Mouse (Mus musculus) forebrain, embryonic 11.5 days (tissue): ENCODE data around the gene Zfp428. TPM values are rescaled to one million over a fixed set of nuclear protein-coding genes. Genes with fewer than 3 reads are reported as not detected.
"Not testable (repeated sequence)": the region's sequence is repeated elsewhere in the genome, so short reads cannot be mapped to it uniquely, and the experiment has no call there.

ENCODE experiments used
- ATAC-seq: fragments of 200-750 bp; cut with Nextera tagmentation; replicated peaks from 2 replicates; pipeline ENCODE4 v1.8.0; 2017; ENCODE audit warnings: moderate TSS enrichment; ENCODE audit not compliant: low FRiP score
- DNase-seq: peaks from one replicate; pipeline ENCODE4 v3.0.0-alpha.2; 2017; ENCODE audit warnings: low spot score
- H3K27ac ChIP-seq: fragments of 300-500 bp; sonication (generic); 2 replicates; pipeline ENCODE4 v1.5.1; 2014; ENCODE audit warnings: low read depth, low read length
- H3K27me3 ChIP-seq: fragments of 300-500 bp; sonication (generic); 2 replicates; pipeline ENCODE4 v1.6.1; 2014; ENCODE audit warnings: mild to moderate bottlenecking, low read length, mixed read lengths; ENCODE audit not compliant: control insufficient read depth, insufficient read depth
- H3K36me3 ChIP-seq: fragments of 300-500 bp; sonication (generic); 2 replicates; pipeline ENCODE4 v1.6.1; 2014; ENCODE audit warnings: mild to moderate bottlenecking, low read length, moderate library complexity, mixed read lengths; ENCODE audit not compliant: control insufficient read depth, insufficient read depth
- H3K4me1 ChIP-seq: fragments of 300-500 bp; sonication (generic); replicated peaks from 2 replicates; pipeline ENCODE4 v1.6.1; 2014; ENCODE audit warnings: low read length, mixed read lengths; ENCODE audit not compliant: control insufficient read depth, insufficient read depth
- H3K4me2 ChIP-seq: fragments of 300-500 bp; sonication (generic); 2 replicates; pipeline ENCODE4 v1.6.1; 2014; ENCODE audit warnings: low read depth, mild to moderate bottlenecking, low read length, moderate library complexity, mixed read lengths; ENCODE audit not compliant: severe bottlenecking
- H3K4me3 ChIP-seq: fragments of 300-500 bp; sonication (generic); 2 replicates; pipeline ENCODE4 v1.5.1; 2014; ENCODE audit warnings: low read depth, low read length
- H3K9ac ChIP-seq: fragments of 300-500 bp; sonication (generic); 2 replicates; pipeline ENCODE4 v1.6.1; 2014; ENCODE audit warnings: low read length
- H3K9me3 ChIP-seq: fragments of 300-500 bp; sonication (generic); 2 replicates; pipeline ENCODE4 v1.6.1; 2016; ENCODE audit warnings: low read length, mixed read lengths; ENCODE audit not compliant: control insufficient read depth
- WGBS: fragments of 180-500 bp; shearing (Covaris S2); extraction: QIAGEN DNeasy Blood & Tissue Kit; methylation state at CpG from one replicate; pipeline ENCODE4 v1.1.7; 2014; 5-methylcytosine and 5-hydroxymethylcytosine counted together
- polyA plus RNA-seq: library from polyadenylated mRNA; unstranded; fragments of >200 nt; fragmentation: Nextera tagmentation; extraction: Ambion mirVana; gene quantifications from 2 replicates; pipeline ENCODE4 v1.2.1, GENCODE M21; 2014

The Zfp428 gene
- polyA plus RNA-seq, 1 experiment from 2014 or later = 109 TPM

DNA sequence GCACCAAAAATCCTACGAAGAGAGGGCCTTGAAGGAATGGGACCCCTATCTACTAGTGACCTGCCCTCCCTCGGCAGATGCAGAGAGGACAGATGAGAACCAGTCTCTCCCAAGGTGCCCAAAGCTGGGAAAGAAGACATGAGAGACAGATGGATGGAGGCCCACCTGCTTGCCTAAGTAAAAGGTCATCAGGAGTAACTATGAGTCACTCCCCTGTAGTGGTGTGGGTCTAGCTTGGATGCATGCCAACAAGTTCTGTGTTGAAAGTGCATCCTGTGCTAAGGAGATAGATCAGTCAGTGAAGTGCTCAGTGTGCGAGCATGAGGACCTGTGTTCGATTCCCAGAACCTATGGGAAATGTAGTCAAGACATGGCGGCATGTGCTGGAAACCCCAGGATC lies 27.9 kb upstream of the Zfp428 start:
- no peak overlapping the region for H3K4me3 ChIP-seq
- H3K4me2 ChIP-seq = no peak overlapping the region
- ATAC-seq (no peak), DNase-seq (no peak)
- WGBS = 90% methylated on average over 5 of the region's 5 CpGs
- H3K4me1 ChIP-seq = peaks cover 8% of the 10 kb centered on the region; the same call in 1 of the 2 replicates
- no peaks in the 10 kb centered on the region for H3K36me3 ChIP-seq
- no peak overlapping the region for H3K9ac ChIP-seq
- no peak overlapping the region for H3K27ac ChIP-seq
- H3K9me3 ChIP-seq = no peaks in the 10 kb centered on the region
- no peaks in the 10 kb centered on the region; the same call in 1 of the 2 replicates for H3K27me3 ChIP-seq

- no peak for DNase-seq
- Histone ChIP-seq H3K27ac (no peak overlapping the region), H3K27me3 (no peaks in the 10 kb centered on the region; the same call in 1 of the 2 replicates)
These were observed 27.1 kb upstream of the Zfp428 start for GRCm38 (mm10) chr7:24479685-24480084.

GRCm38 (mm10) chr7:24480121-24480941 lies 26.5 kb upstream of the Zfp428 start:
- H3K4me1 ChIP-seq = peaks cover 8% of the 10 kb centered on the region; the same call in 1 of the 2 replicates
- H3K4me3 ChIP-seq = no peak overlapping the region
- WGBS = 62% methylated on average over 18 of the region's 18 CpGs
- DNase-seq = no peak
- H3K9ac ChIP-seq = no peak overlapping the region
- no peak for ATAC-seq
- H3K36me3 ChIP-seq = no peaks in the 10 kb centered on the region
- H3K9me3 ChIP-seq = no peaks in the 10 kb centered on the region
- no peak overlapping the region for H3K4me2 ChIP-seq
- H3K27ac ChIP-seq = no peak overlapping the region
- H3K27me3 ChIP-seq = no peaks in the 10 kb centered on the region; the same call in 1 of the 2 replicates

More at GRCm38 (mm10) chr7:24479685-24480084, 27.1 kb upstream of the Zfp428 start:
- Histone ChIP-seq H3K4me3 (no peak overlapping the region), H3K9ac (no peak overlapping the region), H3K4me2 (no peak overlapping the region), H3K4me1 (peaks cover 8% of the 10 kb centered on the region; the same call in 1 of the 2 replicates), H3K9me3 (no peaks in the 10 kb centered on the region), H3K36me3 (no peaks in the 10 kb centered on the region)
- no peak for ATAC-seq
- 91% methylated on average over 2 of the region's 2 CpGs for WGBS

- ATAC-seq (peak; percentile 24), DNase-seq (no peak)
- H3K4me3 ChIP-seq = peak overlapping the region; percentile 73
- H3K9ac ChIP-seq = peak overlapping the region; percentile 82
- H3K4me1 ChIP-seq = peaks cover 10% of the 10 kb centered on the region; the same call in 1 of the 2 replicates
- no peak overlapping the region for H3K27ac ChIP-seq
- H3K4me2 ChIP-seq = peak overlapping the region; percentile 83
- no peaks in the 10 kb centered on the region for H3K36me3 ChIP-seq
- H3K27me3 ChIP-seq = no peaks in the 10 kb centered on the region; the same call in 1 of the 2 replicates
- WGBS = 13% methylated on average over 14 of the region's 14 CpGs
- H3K9me3 ChIP-seq = no peaks in the 10 kb centered on the region
These were observed 25.8 kb upstream of the Zfp428 start for GRCm38 (mm10) chr7:24480986-24481473.

- Histone ChIP-seq H3K27me3 (no peaks in the 10 kb centered on the region; the same call in 1 of the 2 replicates), H3K9ac (peak within 1 kb of the TSS; percentile 82), H3K36me3 (no peaks in the 10 kb centered on the region), H3K4me3 (peak within 1 kb of the TSS; percentile 73), H3K27ac (peak within 1 kb of the TSS; percentile 31; the same call in 1 of the 2 replicates), H3K9me3 (no peaks in the 10 kb centered on the region), H3K4me1 (peaks cover 13% of the 10 kb centered on the region; the same call in 1 of the 2 replicates), H3K4me2 (peak within 1 kb of the TSS; percentile 83)
- DNase-seq (peak; percentile 97), ATAC-seq (peak; percentile 87)
- WGBS = 1% methylated on average over 63 of the region's 83 CpGs
These were observed 25.2 kb upstream of the Zfp428 start, which contains the start of gene Cadm4 for GRCm38 (mm10) chr7:24481474-24482207. TSS of gene Cadm4 (plus strand) at chr7:24482023.

DNA sequence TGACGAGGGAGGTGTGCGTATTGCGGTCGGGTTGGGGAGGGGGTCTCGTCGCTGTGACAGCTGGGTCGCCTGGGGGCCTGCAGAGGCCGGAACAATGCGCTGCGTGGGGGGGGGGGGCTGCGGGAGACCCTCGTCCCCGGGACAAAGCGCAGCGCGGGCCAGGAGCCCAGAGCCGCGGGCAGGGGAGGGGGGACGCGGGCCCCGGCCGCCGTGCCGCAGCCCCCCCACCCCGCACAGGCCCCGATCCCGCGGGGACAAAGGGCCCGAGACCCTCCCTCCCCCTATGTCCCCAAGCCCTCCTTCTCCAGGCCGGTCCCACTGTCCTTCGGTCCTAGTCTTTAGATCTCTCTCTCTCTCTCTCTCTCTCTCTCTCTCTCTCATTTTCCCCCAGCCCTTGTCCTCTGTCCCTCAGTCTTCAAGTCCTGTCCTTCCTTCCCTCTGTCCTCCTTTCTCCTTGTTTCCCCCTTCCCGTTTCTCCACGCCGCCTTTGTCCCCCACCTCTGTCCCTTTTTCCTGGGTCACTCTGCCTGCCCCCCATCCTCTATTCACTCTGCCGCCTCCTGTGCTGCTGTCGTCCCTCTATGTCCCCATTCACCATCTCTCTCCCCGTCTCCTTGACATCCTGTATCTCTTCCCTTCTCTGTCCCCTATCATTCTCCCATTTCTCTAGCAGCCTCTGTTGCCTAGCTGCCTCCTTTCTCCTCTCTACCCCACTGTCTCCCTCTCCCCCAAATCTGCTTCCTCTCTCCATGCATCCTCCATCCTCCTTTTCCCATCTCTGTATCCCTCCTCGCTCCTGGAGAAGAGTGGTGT lies 24.4 kb upstream of the Zfp428 start:
- peaks cover 20% of the 10 kb centered on the region for H3K4me1 ChIP-seq
- peak overlapping the region; percentile 73 for H3K4me3 ChIP-seq
- 2% methylated on average over 13 of the region's 38 CpGs for WGBS
- peak overlapping the region; percentile 83 for H3K4me2 ChIP-seq
- DNase-seq (no peak), ATAC-seq (peak; percentile 8; the same call in 1 of the 2 replicates)
- H3K36me3 ChIP-seq = no peaks in the 10 kb centered on the region
- no peaks in the 10 kb centered on the region for H3K9me3 ChIP-seq
- peak overlapping the region; percentile 82 for H3K9ac ChIP-seq
- no peaks in the 10 kb centered on the region; the same call in 1 of the 2 replicates for H3K27me3 ChIP-seq
- peak overlapping the region; percentile 31; the same call in 1 of the 2 replicates for H3K27ac ChIP-seq

DNA sequence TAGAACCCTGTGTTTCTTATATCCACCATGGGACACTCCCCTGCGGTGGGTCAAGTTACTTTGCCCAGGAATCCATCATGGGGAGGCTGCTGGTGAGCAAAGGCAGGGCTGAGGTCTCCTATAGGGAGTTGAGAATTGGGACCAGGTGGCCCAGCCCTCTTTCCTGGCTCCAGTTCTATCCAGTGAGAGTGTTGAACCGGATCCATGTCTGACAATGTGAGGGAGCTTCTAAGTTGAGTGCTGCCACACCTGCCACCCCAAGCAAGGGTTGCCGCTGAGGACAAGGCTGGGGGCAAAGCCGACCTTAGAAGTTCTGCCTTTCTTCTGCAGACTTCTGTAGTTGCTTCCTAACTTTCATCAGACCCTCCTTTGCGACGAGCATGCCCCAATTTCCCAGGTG lies 23.5 kb upstream of the Zfp428 start:
- H3K9me3 ChIP-seq, H3K27ac ChIP-seq, H3K9ac ChIP-seq, ATAC-seq, H3K27me3 ChIP-seq, DNase-seq, H3K36me3 ChIP-seq: not testable (repeated sequence)
- Histone ChIP-seq H3K4me2 (peak overlapping the region; percentile 83), H3K4me1 (peaks cover 20% of the 10 kb centered on the region), H3K4me3 (peak overlapping the region; percentile 73)
- WGBS = 54% methylated on average over 6 of the region's 6 CpGs
